32 mouse cellular contexts compared by ENCODE assay signal in the genomic region with DNA sequence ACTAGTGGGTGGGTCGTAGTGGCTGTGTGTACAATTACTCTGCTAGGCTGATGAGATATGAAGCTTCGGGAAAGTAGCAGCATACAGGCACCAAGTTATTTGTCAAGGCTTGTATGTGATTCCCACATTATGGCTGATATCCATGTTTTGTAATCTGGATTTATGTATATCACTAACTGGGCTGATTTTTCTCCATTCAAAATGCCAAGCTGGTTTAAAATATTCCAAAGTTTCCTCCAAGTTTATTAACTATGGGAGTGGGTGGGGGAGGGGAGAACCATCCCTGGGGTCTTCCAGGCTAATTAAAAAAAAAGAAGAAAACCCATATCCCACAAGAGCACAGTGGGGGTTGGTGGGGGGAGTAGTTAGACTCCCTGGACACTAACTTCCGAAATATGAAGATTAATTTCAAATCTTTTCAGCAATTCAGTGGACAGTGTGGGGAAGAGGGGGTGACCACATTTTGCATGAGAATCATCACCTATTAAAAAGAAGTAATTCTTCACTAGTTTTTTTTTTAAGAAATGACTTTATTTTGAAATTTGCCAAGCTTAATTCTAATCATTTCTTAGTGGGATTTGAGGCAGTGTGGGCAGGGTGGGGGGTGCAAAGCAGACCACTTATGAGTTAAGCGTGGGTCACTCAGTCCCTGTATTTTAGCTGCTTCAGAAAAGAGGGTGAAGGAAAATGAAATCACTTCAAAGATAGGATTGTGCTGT. TPM values are rescaled to one million over a fixed set of nuclear protein-coding genes. Genes with fewer than 3 reads are reported as not detected.
A peak's percentile ranks its signal among the peaks of the same experiment; 100 is the strongest.
DNase-seq lines count a peak whose midpoint lies in the region; ATAC-seq and TF ChIP-seq lines count a peak whose summit lies in the region.
"Had no signal": no experiment of that assay in that cellular context is flagged by ENCODE, and none has a peak within 500 bp of the region (broad histone marks: within the 10 kb centered on the region; RNA-seq: fewer than 3 reads in every experiment).

No protein-coding gene starts in this region.

- ATAC-seq in forebrain, postnatal 0 days = no peak
- ATAC-seq in hindbrain, embryonic 14.5 days (ENCODE audit: low FRiP score) = no peak
- no peak for ATAC-seq in hindbrain, embryonic 12.5 days (ENCODE audit: low FRiP score)
- ATAC-seq in midbrain, embryonic 15.5 days (replicated peaks) = no peak

- no peak overlapping the region for H3K9ac ChIP-seq in forebrain, postnatal 0 days
- no peak overlapping the region for H3K9ac ChIP-seq in hindbrain, embryonic 14.5 days
- no peak overlapping the region for H3K9ac ChIP-seq in hindbrain, embryonic 12.5 days
- H3K9ac ChIP-seq in midbrain, embryonic 15.5 days = peak overlapping the region; percentile 22; the same call in 1 of the 2 replicates
- H3K9ac ChIP-seq: kidney, embryonic 15.5 days; limb, embryonic 12.5 days; liver, embryonic 15.5 days; lung, embryonic 14.5 days; neural tube, embryonic 13.5 days had no signal

- peak overlapping the region; percentile 69 for H3K4me3 ChIP-seq in forebrain, embryonic 10.5 days
- no peak overlapping the region for H3K4me3 ChIP-seq in forebrain, postnatal 0 days (ENCODE audit: low read depth, low read length)
- peak overlapping the region; percentile 11 for H3K4me3 ChIP-seq in hindbrain, embryonic 14.5 days (replicated peaks; ENCODE audit: low read length)
- no peak overlapping the region for H3K4me3 ChIP-seq in hindbrain, embryonic 12.5 days
- peak overlapping the region; percentile 97 for H3K4me3 ChIP-seq in midbrain, embryonic 10.5 days
- H3K4me3 ChIP-seq in midbrain, embryonic 15.5 days = peak overlapping the region; percentile 28
- H3K4me3 ChIP-seq: erythroblast, embryonic 14.5 days; kidney, embryonic 15.5 days; left cerebral cortex, adult 2 months; limb, embryonic 12.5 days; liver, embryonic 15.5 days; neural tube, embryonic 13.5 days had no signal

- H3K4me1 ChIP-seq in forebrain, embryonic 10.5 days = peaks cover 90% of the 10 kb centered on the region
- H3K4me1 ChIP-seq in forebrain, postnatal 0 days (ENCODE audit: insufficient read depth) = no peaks in the 10 kb centered on the region
- H3K4me1 ChIP-seq in hindbrain, embryonic 14.5 days (replicated peaks; ENCODE audit: control insufficient read depth, insufficient read depth, low read length) = no peaks in the 10 kb centered on the region
- peaks cover 10% of the 10 kb centered on the region; the same call in 1 of the 2 replicates for H3K4me1 ChIP-seq in hindbrain, embryonic 12.5 days
- peaks cover 60% of the 10 kb centered on the region for H3K4me1 ChIP-seq in midbrain, embryonic 10.5 days
- H3K4me1 ChIP-seq in midbrain, embryonic 15.5 days = peaks cover 14% of the 10 kb centered on the region
- H3K4me1 ChIP-seq: liver, embryonic 15.5 days had no signal

- no peak for TF ChIP-seq CTCF in forebrain, postnatal 0 days (IDR thresholded peaks at IDR 0.05; ENCODE audit: low read depth)

- WGBS in forebrain, embryonic 10.5 days = 18% methylated on average over 4 of the region's 4 CpGs
- WGBS in forebrain, postnatal 0 days = 37% methylated on average over 4 of the region's 4 CpGs
- 32% methylated on average over 4 of the region's 4 CpGs for WGBS in hindbrain, embryonic 14.5 days
- 38% methylated on average over 4 of the region's 4 CpGs for WGBS in hindbrain, embryonic 12.5 days
- WGBS in midbrain, embryonic 10.5 days = 14% methylated on average over 4 of the region's 4 CpGs
- 25% methylated on average over 4 of the region's 4 CpGs for WGBS in midbrain, embryonic 15.5 days

- H3K9me3 ChIP-seq in forebrain, embryonic 10.5 days = no peaks in the 10 kb centered on the region
- H3K9me3 ChIP-seq in forebrain, postnatal 0 days (ENCODE audit: low read length) = no peaks in the 10 kb centered on the region
- no peaks in the 10 kb centered on the region for H3K9me3 ChIP-seq in hindbrain, embryonic 14.5 days (ENCODE audit: control insufficient read depth, low read length)
- no peaks in the 10 kb centered on the region for H3K9me3 ChIP-seq in hindbrain, embryonic 12.5 days (replicated peaks)
- no peaks in the 10 kb centered on the region for H3K9me3 ChIP-seq in midbrain, embryonic 10.5 days (replicated peaks)
- no peaks in the 10 kb centered on the region for H3K9me3 ChIP-seq in midbrain, embryonic 15.5 days
- H3K9me3 ChIP-seq: kidney, embryonic 15.5 days; limb, embryonic 12.5 days; liver, embryonic 15.5 days; neural tube, embryonic 13.5 days had no signal

- peaks cover 99% of the 10 kb centered on the region for H3K27me3 ChIP-seq in forebrain, embryonic 10.5 days (ENCODE audit: poor library complexity, severe bottlenecking)
- peaks cover 65% of the 10 kb centered on the region for H3K27me3 ChIP-seq in forebrain, postnatal 0 days (ENCODE audit: insufficient read depth, low read length)
- peaks cover 99% of the 10 kb centered on the region for H3K27me3 ChIP-seq in hindbrain, embryonic 14.5 days (ENCODE audit: control insufficient read depth, insufficient read depth, low read length)
- H3K27me3 ChIP-seq in hindbrain, embryonic 12.5 days = peaks cover 94% of the 10 kb centered on the region
- peaks cover 92% of the 10 kb centered on the region for H3K27me3 ChIP-seq in midbrain, embryonic 10.5 days (ENCODE audit: low read depth, poor library complexity, severe bottlenecking)
- H3K27me3 ChIP-seq in midbrain, embryonic 15.5 days (replicated peaks) = peaks cover 14% of the 10 kb centered on the region; the same call in 1 of the 2 replicates

- H3K27ac ChIP-seq in forebrain, embryonic 10.5 days = peak overlapping the region; percentile 95
- H3K27ac ChIP-seq in forebrain, postnatal 0 days (ENCODE audit: low read depth, low read length) = no peak overlapping the region
- H3K27ac ChIP-seq in hindbrain, embryonic 14.5 days = no peak overlapping the region
- no peak overlapping the region for H3K27ac ChIP-seq in hindbrain, embryonic 12.5 days
- H3K27ac ChIP-seq in midbrain, embryonic 10.5 days (replicated peaks) = peak overlapping the region; percentile 100
- H3K27ac ChIP-seq in midbrain, embryonic 15.5 days = peak overlapping the region; percentile 80; the same call in 1 of the 2 replicates
- H3K27ac ChIP-seq: kidney, embryonic 15.5 days; left cerebral cortex, adult 2 months; limb, embryonic 12.5 days; liver, embryonic 15.5 days; neural tube, embryonic 13.5 days had no signal

- H3K36me3 ChIP-seq in forebrain, embryonic 10.5 days (replicated peaks) = no peaks in the 10 kb centered on the region
- no peaks in the 10 kb centered on the region for H3K36me3 ChIP-seq in forebrain, postnatal 0 days (ENCODE audit: insufficient read depth)
- no peaks in the 10 kb centered on the region for H3K36me3 ChIP-seq in hindbrain, embryonic 14.5 days (replicated peaks; ENCODE audit: control insufficient read depth, insufficient read depth)
- no peaks in the 10 kb centered on the region for H3K36me3 ChIP-seq in hindbrain, embryonic 12.5 days
- no peaks in the 10 kb centered on the region for H3K36me3 ChIP-seq in midbrain, embryonic 10.5 days
- H3K36me3 ChIP-seq in midbrain, embryonic 15.5 days (replicated peaks) = no peaks in the 10 kb centered on the region
- H3K36me3 ChIP-seq: kidney, embryonic 15.5 days; limb, embryonic 12.5 days; liver, embryonic 15.5 days; neural tube, embryonic 13.5 days had no signal

- H3K4me2 ChIP-seq in forebrain, postnatal 0 days (ENCODE audit: low read depth) = no peak overlapping the region
- 0 out of 2 replicates have a peak overlapping the region, but pooled peaks have one; percentile 12 for H3K4me2 ChIP-seq in hindbrain, embryonic 14.5 days (replicated peaks)
- H3K4me2 ChIP-seq in hindbrain, embryonic 12.5 days (replicated peaks) = no peak overlapping the region
- peak overlapping the region; percentile 56 for H3K4me2 ChIP-seq in midbrain, embryonic 15.5 days
- H3K4me2 ChIP-seq: heart, embryonic 11.5 days; kidney, embryonic 15.5 days; limb, embryonic 12.5 days; liver, embryonic 15.5 days; lung, embryonic 14.5 days; neural tube, embryonic 13.5 days had no signal

- DNase-seq in forebrain, embryonic 10.5 days (ENCODE audit: extremely low spot score, low spot score) = peak; percentile 16
- no peak for DNase-seq in forebrain, postnatal 0 days
- no peak for DNase-seq in hindbrain, embryonic 14.5 days (ENCODE audit: low spot score)
- DNase-seq in midbrain, embryonic 10.5 days (ENCODE audit: low spot score) = no peak
- DNase-seq in MN1 (ENCODE audit: low spot score) = no peak
- no peak for DNase-seq in cerebellum, postnatal 25 days
- DNase-seq: adrenal gland, postnatal 14 days; cerebellum, adult 11 months; cerebellum, postnatal 14 days; gastrocnemius, postnatal 25 days; heart, adult 18-20 months; heart, postnatal 36 days; kidney, adult 18-20 months; kidney, postnatal 25 days; lung, embryonic 14.5 days; lung, postnatal 14 days; thymus, adult 2 months; thymus, postnatal 4 days had no signal

RNA-seq across cellular contexts. Expression of a gene that starts 2.7 kb away (rescaled TPM):
- 59.1 and 68.9 TPM in 2 replicates for polyA plus RNA-seq in forebrain, embryonic 10.5 days (2016; fragmentation: Nextera tagmentation; extraction: Ambion mirVana)
- total RNA-seq in forebrain, postnatal 0 days (2014; rRNA removed) = 11.6 and 15.0 TPM in 2 replicates
- 7.2 and 12.9 TPM in 2 replicates for polyA plus RNA-seq in forebrain, postnatal 0 days (2015; fragmentation: Nextera tagmentation; extraction: Ambion mirVana)
- polyA plus RNA-seq in hindbrain, embryonic 14.5 days (2014; fragmentation: Nextera tagmentation; extraction: Ambion mirVana) = 18.5 and 20.3 TPM in 2 replicates
- polyA plus RNA-seq in hindbrain, embryonic 12.5 days (2016; fragmentation: Nextera tagmentation; extraction: Ambion mirVana) = 15.8 and 20.3 TPM in 2 replicates
- 149 and 169 TPM in 2 replicates for polyA plus RNA-seq in midbrain, embryonic 10.5 days (2016; fragmentation: Nextera tagmentation; extraction: Ambion mirVana)
- polyA plus RNA-seq in midbrain, embryonic 15.5 days (2015; fragmentation: Nextera tagmentation; extraction: Ambion mirVana) = 83.5 and 83.6 TPM in 2 replicates
- total RNA-seq: adrenal gland, postnatal 14 days; gastrocnemius, adult 18-20 months; gastrocnemius, postnatal 25 days; heart, adult 18-20 months; heart, postnatal 36 days; liver, adult 2 months; MEL had no signal
- polyA plus RNA-seq: erythroblast, embryonic 14.5 days; heart, embryonic 16.5 days; intestine, embryonic 14.5 days; kidney, embryonic 15.5 days; limb, embryonic 12.5 days; liver, adult 2 months; liver, embryonic 15.5 days; lung, embryonic 14.5 days; neural tube, embryonic 13.5 days; thymus, adult 2 months had no signal

Comparison
In these comparisons a context has a peak if more than half of its experiments do, and no peak if none do; other contexts are left out.
1. H3K27ac ChIP-seq: peak in forebrain, embryonic 10.5 days (single experiment), midbrain, embryonic 10.5 days (single experiment) and midbrain, embryonic 15.5 days (single experiment); none in forebrain, postnatal 0 days (single experiment), hindbrain, embryonic 14.5 days (single experiment) and hindbrain, embryonic 12.5 days (single experiment).
2. H3K4me3 ChIP-seq: peak in forebrain, embryonic 10.5 days (single experiment), hindbrain, embryonic 14.5 days (single experiment), midbrain, embryonic 10.5 days (single experiment) and midbrain, embryonic 15.5 days (single experiment); none in forebrain, postnatal 0 days (single experiment) and hindbrain, embryonic 12.5 days (single experiment).
3. H3K4me2 ChIP-seq: peak in hindbrain, embryonic 14.5 days (single experiment) and midbrain, embryonic 15.5 days (single experiment); none in forebrain, postnatal 0 days (single experiment) and hindbrain, embryonic 12.5 days (single experiment).